Mouse (Mus musculus) forebrain, embryonic 13.5 days (tissue): Measurements from ENCODE around the gene Appbp2. TPM values are rescaled to one million over a fixed set of nuclear protein-coding genes. Genes with fewer than 3 reads are reported as not detected.

Source experiments
- ATAC-seq: fragments of 200-750 bp; cut with Nextera tagmentation; 2 replicates; pipeline ENCODE4 v1.8.0; 2017
- H3K27ac ChIP-seq: fragments of 300-500 bp; sonication (generic); 2 replicates; pipeline ENCODE4 v1.5.1; 2015; ENCODE audit warnings: inconsistent platforms, mild to moderate bottlenecking, moderate library complexity
- H3K27me3 ChIP-seq: fragments of 300-500 bp; sonication (generic); 2 replicates; pipeline ENCODE4 v1.6.1; 2015; ENCODE audit warnings: mild to moderate bottlenecking, inconsistent platforms
- H3K36me3 ChIP-seq: fragments of 300-500 bp; sonication (generic); 2 replicates; pipeline ENCODE4 v1.6.1; 2015; ENCODE audit warnings: mild to moderate bottlenecking, inconsistent platforms; ENCODE audit not compliant: poor library complexity, severe bottlenecking
- H3K4me1 ChIP-seq: fragments of 300-500 bp; sonication (generic); 2 replicates; pipeline ENCODE4 v1.6.1; 2015; ENCODE audit warnings: inconsistent platforms
- H3K4me2 ChIP-seq: fragments of 300-500 bp; sonication (generic); 2 replicates; pipeline ENCODE4 v1.6.1; 2015; ENCODE audit warnings: inconsistent platforms, mild to moderate bottlenecking, moderate library complexity
- H3K4me3 ChIP-seq: fragments of 300-500 bp; sonication (generic); 2 replicates; pipeline ENCODE4 v1.5.1; 2015; ENCODE audit warnings: mild to moderate bottlenecking, inconsistent platforms
- H3K9ac ChIP-seq: fragments of 300-500 bp; sonication (generic); 2 replicates; pipeline ENCODE4 v1.6.1; 2015; ENCODE audit warnings: mild to moderate bottlenecking, inconsistent platforms
- H3K9me3 ChIP-seq: fragments of 300-500 bp; sonication (generic); replicated peaks from 2 replicates; pipeline ENCODE4 v1.6.1; 2016; ENCODE audit warnings: inconsistent platforms
- WGBS: fragments of 180-500 bp; shearing (Covaris S2); methylation state at CpG from one replicate; pipeline ENCODE4 v1.1.7; 2015; 5-methylcytosine and 5-hydroxymethylcytosine counted together
- polyA plus RNA-seq: library from polyadenylated mRNA; unstranded; fragments of >200 nt; fragmentation: Nextera tagmentation; extraction: Ambion mirVana; gene quantifications from 2 replicates; pipeline ENCODE4 v1.2.1, GENCODE M21; 2015

Gene Appbp2
- polyA plus RNA-seq, 1 experiment from 2014 or later = 46.3 TPM

DNA sequence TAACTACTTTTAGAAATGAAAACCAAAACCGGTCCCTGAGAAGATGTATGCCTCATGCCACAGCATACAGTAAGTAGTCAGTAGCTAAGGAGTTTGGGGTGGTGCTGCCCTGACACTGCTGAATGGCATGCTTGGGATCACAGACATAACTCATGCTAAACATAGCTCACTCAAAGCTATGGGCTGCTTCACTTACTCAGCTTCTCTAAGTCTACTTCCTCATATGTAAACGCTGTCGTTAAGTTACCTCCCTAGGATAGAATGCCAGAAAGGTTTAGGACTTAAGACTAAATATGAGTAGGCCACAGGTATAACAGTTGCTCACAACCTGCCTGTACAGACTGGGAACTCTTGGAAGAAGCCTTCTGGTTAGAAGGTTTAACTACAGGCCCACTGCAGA lies 20.3 kb downstream of the Appbp2 start:
- Histone ChIP-seq H3K9me3 (no peaks in the 10 kb centered on the region), H3K4me3 (no peak overlapping the region), H3K4me1 (no peaks in the 10 kb centered on the region), H3K27me3 (no peaks in the 10 kb centered on the region), H3K4me2 (no peak overlapping the region), H3K27ac (no peak overlapping the region), H3K36me3 (peaks cover 56% of the 10 kb centered on the region), H3K9ac (no peak overlapping the region)
- WGBS = 97% methylated on average over 3 of the region's 3 CpGs
- no peak for ATAC-seq

DNA sequence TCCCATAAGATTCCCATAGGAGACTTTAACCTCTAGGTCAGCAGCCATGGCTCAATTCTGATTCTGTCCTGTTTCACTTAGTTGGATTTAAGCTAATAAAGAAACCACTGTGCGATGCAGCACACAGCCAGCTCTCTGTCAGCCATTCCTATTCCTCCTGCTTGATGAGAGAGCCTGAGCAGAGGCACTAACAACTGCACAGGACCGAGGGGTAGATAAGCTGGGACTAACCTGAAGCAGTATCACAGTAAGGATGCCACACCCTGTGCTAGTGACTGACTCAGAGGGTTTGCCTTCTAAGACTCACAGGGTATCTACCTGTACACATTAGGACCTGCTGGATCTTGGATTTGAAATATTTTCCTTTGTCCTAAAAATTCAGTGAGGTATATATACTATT lies 21.7 kb downstream of the Appbp2 start:
- H3K36me3 ChIP-seq = peaks cover 69% of the 10 kb centered on the region
- no peak for ATAC-seq
- no peak overlapping the region for H3K4me2 ChIP-seq
- WGBS = 94% methylated on average over 2 of the region's 2 CpGs
- H3K9ac ChIP-seq = no peak overlapping the region
- H3K9me3 ChIP-seq = no peaks in the 10 kb centered on the region
- H3K4me3 ChIP-seq = no peak overlapping the region
- no peaks in the 10 kb centered on the region for H3K27me3 ChIP-seq
- no peak overlapping the region for H3K27ac ChIP-seq
- H3K4me1 ChIP-seq = no peaks in the 10 kb centered on the region

DNA sequence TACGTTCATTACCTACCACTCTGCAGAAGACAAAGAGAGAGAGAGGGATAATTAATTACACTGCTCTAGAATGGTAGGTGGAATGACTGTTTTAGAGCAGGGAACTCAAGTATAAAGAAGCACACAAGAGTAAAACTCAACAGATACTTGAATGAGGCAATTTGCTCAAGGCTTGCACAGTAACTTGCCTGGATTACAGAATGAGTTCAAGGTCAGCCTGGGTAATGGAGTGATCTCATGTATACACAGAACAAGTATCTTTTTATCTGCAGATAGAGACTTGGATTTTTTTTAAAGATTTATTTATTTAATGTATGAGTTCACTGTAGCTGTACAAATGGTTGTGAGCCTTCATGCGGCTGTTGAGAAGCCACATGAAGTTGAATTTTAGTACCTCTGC lies 23.8 kb downstream of the Appbp2 start:
- no peaks in the 10 kb centered on the region for H3K4me1 ChIP-seq
- ATAC-seq = no peak
- peaks cover 86% of the 10 kb centered on the region for H3K36me3 ChIP-seq
- H3K27ac ChIP-seq = no peak overlapping the region
- no peaks in the 10 kb centered on the region for H3K9me3 ChIP-seq
- H3K9ac ChIP-seq = no peak overlapping the region
- H3K27me3 ChIP-seq = no peaks in the 10 kb centered on the region
- no peak overlapping the region for H3K4me3 ChIP-seq
- 90% methylated on average over 2 of the region's 2 CpGs for WGBS
- H3K4me2 ChIP-seq = no peak overlapping the region

DNA sequence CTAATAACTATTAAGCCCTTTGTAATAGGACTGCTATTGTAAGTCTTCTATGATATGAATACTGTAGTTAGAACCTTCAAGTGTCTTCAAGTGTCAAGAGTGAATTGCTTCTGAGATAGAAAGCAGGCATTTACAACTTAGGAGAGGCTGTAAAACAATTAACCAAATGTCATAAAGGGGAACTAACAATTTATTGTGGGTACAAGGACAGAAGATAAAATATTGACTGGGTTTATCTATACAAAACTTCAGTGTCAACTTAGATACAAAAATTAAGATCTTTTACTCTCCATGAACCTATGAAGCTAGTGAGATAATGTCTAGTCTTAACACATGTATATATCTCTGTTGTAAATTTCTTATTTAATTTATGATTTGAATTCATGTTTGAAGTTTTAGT lies 28.7 kb downstream of the Appbp2 start:
- no peak for ATAC-seq
- Histone ChIP-seq H3K27ac (no peak overlapping the region), H3K27me3 (no peaks in the 10 kb centered on the region), H3K9me3 (no peaks in the 10 kb centered on the region), H3K4me1 (no peaks in the 10 kb centered on the region), H3K4me3 (no peak overlapping the region), H3K4me2 (no peak overlapping the region), H3K9ac (no peak overlapping the region), H3K36me3 (peaks cover 74% of the 10 kb centered on the region)

DNA sequence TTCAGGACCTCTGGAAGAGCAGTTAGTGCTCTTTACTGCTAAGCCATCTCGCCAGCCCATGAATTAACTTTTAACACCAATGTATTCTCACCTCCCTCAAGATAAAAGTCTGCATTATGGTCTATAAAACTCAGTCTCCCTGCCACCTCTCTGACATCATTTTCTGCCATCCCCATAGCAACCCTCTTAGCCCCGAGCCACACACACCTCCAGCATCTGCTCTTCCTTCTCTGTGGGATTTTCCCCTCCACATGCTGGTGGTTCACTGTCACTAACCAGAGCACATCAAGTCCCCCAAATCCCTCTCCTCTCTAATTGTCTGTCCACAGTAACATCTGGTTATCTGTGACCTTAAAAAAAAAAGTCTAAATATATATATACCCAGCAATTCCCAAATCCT lies 36.0 kb downstream of the Appbp2 start:
- Histone ChIP-seq H3K4me2 (no peak overlapping the region), H3K27ac (no peak overlapping the region), H3K4me3 (no peak overlapping the region), H3K36me3 (peaks cover 86% of the 10 kb centered on the region), H3K9ac (no peak overlapping the region), H3K9me3 (no peaks in the 10 kb centered on the region), H3K4me1 (no peaks in the 10 kb centered on the region), H3K27me3 (no peaks in the 10 kb centered on the region)
- ATAC-seq = no peak
- 90% methylated on average over 2 of the region's 2 CpGs for WGBS

DNA sequence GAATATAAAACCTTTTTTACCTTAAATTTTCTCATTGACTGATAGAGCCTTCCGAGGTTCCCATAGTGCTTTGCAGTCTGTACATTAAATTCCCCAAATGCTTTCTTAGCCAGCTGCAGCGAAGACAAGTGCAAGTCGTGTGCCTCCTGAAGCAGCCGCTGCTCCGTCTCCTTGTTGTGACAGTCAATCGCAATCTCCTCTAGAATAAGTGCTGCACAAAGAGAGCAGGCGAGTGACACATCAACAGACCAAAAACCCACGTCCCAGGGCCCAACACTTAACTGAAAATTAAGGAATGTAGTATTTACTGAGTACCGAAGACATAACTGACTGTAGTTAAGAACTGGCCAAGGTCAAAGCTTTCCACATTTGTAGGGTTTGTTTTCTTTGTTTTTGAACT lies 38.9 kb downstream of the Appbp2 start:
- no peak for ATAC-seq
- no peaks in the 10 kb centered on the region for H3K9me3 ChIP-seq
- no peaks in the 10 kb centered on the region for H3K4me1 ChIP-seq
- no peak overlapping the region for H3K27ac ChIP-seq
- no peak overlapping the region for H3K4me3 ChIP-seq
- peaks cover 90% of the 10 kb centered on the region for H3K36me3 ChIP-seq
- H3K4me2 ChIP-seq = no peak overlapping the region
- H3K9ac ChIP-seq = no peak overlapping the region
- H3K27me3 ChIP-seq = no peaks in the 10 kb centered on the region
- WGBS = 89% methylated on average over 9 of the region's 9 CpGs

DNA sequence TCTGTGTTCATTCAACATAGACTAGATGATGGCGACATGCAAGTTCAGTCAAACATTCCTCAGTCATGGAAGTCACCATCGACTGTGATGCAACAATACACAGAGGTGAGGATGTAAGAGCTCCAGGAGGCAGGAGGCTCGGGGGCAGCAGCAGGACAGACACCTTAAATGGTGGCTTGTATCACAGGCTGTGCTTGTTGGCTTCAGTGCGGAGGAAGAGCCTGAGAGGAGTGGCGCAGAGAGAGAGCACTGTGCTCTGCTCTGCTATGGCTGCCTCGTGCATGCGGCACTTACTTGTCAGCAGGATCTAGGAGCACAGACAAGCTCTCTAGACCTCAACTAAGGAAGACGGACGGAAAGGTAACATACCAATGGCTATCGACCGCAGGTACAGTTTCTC lies 40.7 kb downstream of the Appbp2 start:
- no peak for ATAC-seq
- Histone ChIP-seq H3K36me3 (peaks cover 90% of the 10 kb centered on the region), H3K9me3 (no peaks in the 10 kb centered on the region), H3K4me3 (no peak overlapping the region), H3K27ac (no peak overlapping the region), H3K4me2 (no peak overlapping the region), H3K9ac (no peak overlapping the region), H3K27me3 (no peaks in the 10 kb centered on the region), H3K4me1 (no peaks in the 10 kb centered on the region)
- WGBS = 93% methylated on average over 11 of the region's 11 CpGs

DNA sequence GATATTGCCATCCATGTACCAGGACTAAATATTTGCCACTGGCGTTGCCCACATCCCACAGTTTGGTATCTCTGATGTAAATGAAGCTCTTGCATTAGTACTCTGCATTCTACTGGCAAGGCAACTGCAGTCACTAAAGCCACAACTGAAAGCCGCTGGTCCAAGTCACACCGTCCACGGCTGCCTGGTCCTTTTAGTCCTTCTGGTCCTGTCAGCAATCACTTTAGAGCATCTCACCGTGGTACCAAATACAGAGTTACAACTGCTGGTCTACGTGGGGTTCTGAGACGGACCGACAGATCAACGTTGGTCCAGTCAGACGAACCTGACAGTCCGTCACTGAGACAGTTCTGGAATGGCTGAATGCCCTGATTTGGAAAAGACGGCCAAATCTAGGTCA lies 44.2 kb downstream of the Appbp2 start:
- H3K27me3 ChIP-seq = no peaks in the 10 kb centered on the region
- H3K36me3 ChIP-seq = peaks cover 69% of the 10 kb centered on the region
- no peaks in the 10 kb centered on the region for H3K4me1 ChIP-seq
- ATAC-seq = no peak
- 92% methylated on average over 12 of the region's 12 CpGs for WGBS
- H3K9me3 ChIP-seq = no peaks in the 10 kb centered on the region
- no peak overlapping the region for H3K4me3 ChIP-seq
- H3K9ac ChIP-seq = no peak overlapping the region
- H3K4me2 ChIP-seq = no peak overlapping the region
- no peak overlapping the region for H3K27ac ChIP-seq

DNA sequence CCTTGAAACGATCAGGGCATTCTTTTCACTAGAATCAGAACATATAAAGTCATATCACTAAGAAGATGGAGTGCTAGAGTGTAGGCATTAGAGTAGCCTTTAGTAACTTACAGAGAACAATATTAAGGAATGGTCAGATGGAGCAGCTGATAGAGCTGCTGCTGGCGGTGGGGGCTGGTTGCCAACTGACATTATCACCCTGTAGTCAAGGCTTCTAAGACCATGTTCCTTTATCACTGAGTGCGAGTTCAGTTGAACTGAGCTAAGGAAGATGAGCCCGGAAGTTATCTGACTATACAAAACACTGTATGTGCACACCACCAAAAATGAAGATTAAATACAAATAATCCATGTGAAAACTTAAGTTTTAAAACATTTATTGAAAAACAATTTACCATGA lies 45.8 kb downstream of the Appbp2 start:
- no peaks in the 10 kb centered on the region for H3K4me1 ChIP-seq
- H3K36me3 ChIP-seq = peaks cover 52% of the 10 kb centered on the region
- H3K4me2 ChIP-seq = no peak overlapping the region
- no peak overlapping the region for H3K9ac ChIP-seq
- WGBS = 96% methylated on average over 4 of the region's 4 CpGs
- no peaks in the 10 kb centered on the region for H3K9me3 ChIP-seq
- no peaks in the 10 kb centered on the region for H3K27me3 ChIP-seq
- no peak overlapping the region for H3K4me3 ChIP-seq
- ATAC-seq = no peak
- no peak overlapping the region for H3K27ac ChIP-seq

DNA sequence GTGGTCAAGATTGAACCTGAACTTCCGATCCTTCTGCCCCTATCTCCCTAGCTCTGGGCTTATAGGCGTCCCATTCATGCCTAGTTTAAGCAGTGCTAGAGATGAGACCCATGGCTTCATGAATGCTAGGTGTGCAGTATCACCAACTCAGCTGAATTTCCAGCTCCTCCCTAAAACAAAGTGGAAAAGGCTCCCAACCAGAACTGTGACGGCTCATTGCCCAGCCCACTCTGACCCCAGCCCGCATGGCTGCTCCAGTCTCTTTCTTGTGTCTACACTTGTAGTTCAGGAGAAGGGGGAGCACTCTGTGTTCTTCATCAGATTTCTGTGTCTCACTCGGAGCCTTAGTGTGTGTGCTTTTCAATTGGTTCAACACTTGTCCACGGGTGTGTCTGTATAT lies 50.1 kb downstream of the Appbp2 start:
- no peak for ATAC-seq
- no peak overlapping the region for H3K27ac ChIP-seq
- H3K4me1 ChIP-seq = peaks cover 8% of the 10 kb centered on the region
- no peak overlapping the region for H3K4me2 ChIP-seq
- peaks cover 18% of the 10 kb centered on the region for H3K36me3 ChIP-seq
- no peak overlapping the region for H3K4me3 ChIP-seq
- H3K9ac ChIP-seq = no peak overlapping the region
- H3K9me3 ChIP-seq = no peaks in the 10 kb centered on the region
- H3K27me3 ChIP-seq = no peaks in the 10 kb centered on the region
- 85% methylated on average over 6 of the region's 6 CpGs for WGBS

DNA sequence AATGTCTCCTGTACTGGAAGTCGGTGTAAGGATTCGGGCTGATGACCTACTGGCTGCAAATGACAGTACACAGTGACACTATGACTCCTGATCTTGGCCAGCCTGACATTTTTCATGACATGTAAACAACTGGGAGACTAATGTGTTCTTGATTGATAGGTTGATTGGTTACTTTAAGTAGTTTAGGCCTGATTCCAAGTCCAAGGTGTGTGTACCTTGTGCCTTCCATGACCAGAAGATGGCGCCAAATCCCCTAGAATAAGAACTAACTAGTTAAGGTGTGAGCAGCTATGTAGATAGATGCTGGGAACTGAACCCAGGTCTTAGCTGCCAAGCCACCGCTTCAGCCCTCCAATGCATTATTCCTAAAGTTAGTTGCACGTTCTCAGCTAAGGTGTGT lies 50.8 kb downstream of the Appbp2 start:
- no peak overlapping the region for H3K4me2 ChIP-seq
- no peak overlapping the region for H3K27ac ChIP-seq
- WGBS = 66% methylated on average over 5 of the region's 5 CpGs
- no peak for ATAC-seq
- H3K36me3 ChIP-seq = peaks cover 10% of the 10 kb centered on the region
- H3K4me1 ChIP-seq = peaks cover 8% of the 10 kb centered on the region
- H3K9ac ChIP-seq = no peak overlapping the region
- H3K9me3 ChIP-seq = no peaks in the 10 kb centered on the region
- no peaks in the 10 kb centered on the region for H3K27me3 ChIP-seq
- H3K4me3 ChIP-seq = no peak overlapping the region

DNA sequence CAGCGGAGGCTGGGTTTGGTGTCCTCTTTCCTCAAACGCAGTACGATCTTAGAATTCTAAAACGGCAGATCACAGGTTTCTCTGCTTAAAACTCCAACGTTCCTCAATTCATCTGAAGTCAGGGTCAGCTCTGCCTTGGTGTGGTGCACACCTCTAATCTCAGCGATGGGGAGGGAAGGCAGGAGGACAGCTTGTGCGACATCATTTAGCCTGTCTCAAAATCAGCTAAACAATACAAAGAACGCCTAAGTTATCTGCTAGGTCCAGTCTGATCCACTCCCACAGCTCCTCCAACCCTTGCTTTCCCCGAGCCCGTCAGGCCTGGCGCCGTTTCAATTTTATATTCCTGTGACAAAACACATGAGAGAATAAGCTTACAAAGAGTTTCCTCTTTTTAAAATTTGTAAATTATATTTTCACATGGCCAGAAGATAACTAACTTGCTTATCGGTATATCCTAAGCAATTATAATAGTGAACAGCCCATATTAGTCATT lies 51.6 kb downstream of the Appbp2 start:
- WGBS = 27% methylated on average over 13 of the region's 13 CpGs
- peak overlapping the region; percentile 12; the same call in 1 of the 2 replicates for H3K27ac ChIP-seq
- H3K27me3 ChIP-seq = no peaks in the 10 kb centered on the region

DNA sequence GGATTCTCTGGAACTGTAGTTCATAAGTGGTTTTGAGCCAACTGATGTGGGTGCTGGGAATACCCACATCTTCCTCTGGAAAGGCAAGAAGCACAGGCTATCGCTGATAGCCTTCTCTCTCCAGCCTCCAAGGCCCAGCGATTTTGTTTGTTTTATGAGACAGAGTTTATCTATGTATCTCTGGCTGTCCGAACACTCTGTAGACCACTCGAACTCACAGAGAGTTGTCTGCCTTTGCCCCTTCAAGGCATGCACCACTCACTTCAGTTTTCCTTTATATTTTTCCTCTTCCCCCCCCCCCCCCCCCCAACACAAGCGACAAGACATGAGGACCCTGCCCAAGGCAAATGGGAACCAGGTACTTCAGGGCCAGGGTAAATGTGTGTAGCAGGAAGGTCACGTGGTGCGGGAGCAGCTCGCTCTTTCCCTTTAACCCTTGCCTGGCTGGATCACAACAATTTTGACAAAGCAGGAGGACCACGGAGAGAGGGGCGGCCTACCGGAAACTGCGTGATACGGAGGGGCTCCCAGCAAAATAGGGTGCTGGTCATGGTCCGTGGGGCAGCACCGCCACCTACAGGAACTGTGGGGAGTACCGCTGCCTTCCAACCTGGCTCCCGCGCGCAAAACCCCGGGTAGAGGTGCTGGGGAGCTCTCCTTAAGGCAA lies 52.2 kb downstream of the Appbp2 start:
- WGBS = 6% methylated on average over 20 of the region's 20 CpGs
- peak overlapping the region; percentile 12; the same call in 1 of the 2 replicates for H3K27ac ChIP-seq
- H3K4me3 ChIP-seq = peak overlapping the region; percentile 35
- H3K9ac ChIP-seq = peak overlapping the region; percentile 60
- peaks cover 8% of the 10 kb centered on the region for H3K4me1 ChIP-seq
- H3K36me3 ChIP-seq = no peaks in the 10 kb centered on the region
- ATAC-seq = peak; percentile 96
- no peaks in the 10 kb centered on the region for H3K27me3 ChIP-seq
- H3K4me2 ChIP-seq = peak overlapping the region; percentile 62
- H3K9me3 ChIP-seq = no peaks in the 10 kb centered on the region

More for the DNA sequence above, 51.6 kb downstream of the Appbp2 start:
- H3K4me3 ChIP-seq = peak overlapping the region; percentile 35
- ATAC-seq = peak; percentile 40
- peaks cover 2% of the 10 kb centered on the region for H3K36me3 ChIP-seq
- peak overlapping the region; percentile 60 for H3K9ac ChIP-seq
- H3K4me1 ChIP-seq = peaks cover 8% of the 10 kb centered on the region
- H3K9me3 ChIP-seq = no peaks in the 10 kb centered on the region
- peak overlapping the region; percentile 62 for H3K4me2 ChIP-seq
